Mouse (Mus musculus) ES-CJ7 (cell line): ENCODE measurements around the gene Hcrtr1.

Source experiments
- DNase-seq: peaks from one replicate; pipeline ENCODE4 v3.0.0; 2011; ENCODE audit warnings: low read depth, low spot score

Hcrtr1 gene

GRCm38 (mm10) chr4:130167814-130168213 lies 28.7 kb upstream of the Hcrtr1 start:
- DNase-seq: no peak

DNA sequence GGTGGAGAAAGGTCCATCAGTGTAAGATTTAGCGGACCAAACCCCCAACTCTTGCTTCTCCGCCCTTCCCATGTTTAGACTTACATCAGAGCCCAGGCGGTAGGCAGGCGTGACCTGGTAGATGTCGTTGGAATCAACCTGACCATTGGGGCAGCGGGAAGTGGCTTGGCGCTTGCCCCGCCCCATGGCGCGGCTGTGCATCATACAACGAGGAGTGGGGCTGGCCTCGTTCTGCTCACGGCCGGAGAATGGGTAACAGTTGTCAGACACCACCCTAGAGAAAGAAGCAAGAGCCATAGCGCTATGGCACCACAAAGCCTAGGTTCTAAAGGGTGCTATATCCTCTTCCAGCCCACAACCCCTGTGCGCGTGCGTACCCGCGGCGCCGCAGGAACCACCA lies 28.2 kb upstream of the Hcrtr1 start:
- no peak for DNase-seq

DNA sequence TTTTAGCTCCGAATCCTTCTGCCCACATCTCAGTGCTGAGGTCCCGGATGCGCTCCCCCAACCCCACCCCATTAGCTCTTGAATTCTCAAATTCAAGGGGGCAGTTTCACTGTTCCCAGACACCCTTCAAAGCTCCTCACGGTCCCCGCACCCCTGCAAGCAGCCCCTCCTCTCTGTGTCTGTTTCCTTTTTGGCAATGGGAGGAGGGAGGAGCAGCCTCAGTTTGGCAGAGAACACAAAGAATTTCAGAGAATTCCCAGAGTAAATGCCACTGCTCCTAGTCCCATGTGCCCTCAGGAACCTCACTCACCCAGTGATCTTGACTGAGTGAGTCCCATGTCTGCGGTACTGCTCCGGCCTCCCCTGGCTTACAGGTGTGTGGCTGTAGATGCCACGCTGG lies 27.4 kb upstream of the Hcrtr1 start:
- DNase-seq: no peak

GRCm38 (mm10) chr4:130166061-130166460 lies 26.9 kb upstream of the Hcrtr1 start:
- DNase-seq: no peak

DNA sequence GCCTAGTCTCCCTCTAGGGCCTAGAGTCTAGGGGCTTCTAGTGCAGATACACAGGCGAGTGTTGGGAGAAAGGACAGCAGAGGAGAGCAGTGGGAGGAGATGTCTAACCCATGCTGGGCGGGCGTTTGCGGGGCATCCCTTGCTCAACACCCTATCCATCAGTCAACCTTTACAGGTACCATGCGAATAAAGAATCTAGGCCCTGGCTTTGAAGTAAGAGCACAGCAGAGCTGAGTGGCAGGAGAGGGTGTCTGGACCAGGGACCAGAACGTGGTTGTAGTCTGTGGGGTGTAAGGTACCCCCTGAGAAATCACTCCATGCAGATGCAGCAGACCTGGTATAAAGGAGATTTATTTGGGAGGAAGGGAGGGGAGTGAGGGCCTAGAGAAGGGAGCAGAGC lies 25.0 kb upstream of the Hcrtr1 start:
- no peak for DNase-seq

DNA sequence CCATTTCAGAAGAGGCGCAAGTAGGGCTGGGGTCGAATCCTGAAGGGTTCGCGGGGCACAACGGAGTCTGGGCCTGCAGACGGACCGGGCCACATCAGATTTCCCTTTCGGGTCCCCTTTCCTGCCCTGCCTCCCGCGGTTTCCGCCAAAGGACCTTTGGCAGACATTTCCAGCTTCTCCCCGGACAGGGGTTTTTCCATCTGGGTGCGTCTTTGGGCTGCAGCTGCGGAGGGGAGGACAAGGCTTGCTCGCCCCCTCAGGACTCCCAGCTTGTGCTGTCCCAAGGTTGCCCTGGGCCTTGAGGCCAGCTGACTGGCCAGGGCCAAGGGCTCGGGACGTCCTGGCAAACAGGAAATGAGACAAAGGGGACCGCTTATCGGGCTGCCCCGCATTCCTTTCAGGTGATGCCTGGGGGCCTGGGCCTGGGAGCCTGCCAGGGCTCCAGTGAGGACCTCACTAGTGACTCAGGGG lies 24.3 kb upstream of the Hcrtr1 start:
- DNase-seq: no peak

DNA sequence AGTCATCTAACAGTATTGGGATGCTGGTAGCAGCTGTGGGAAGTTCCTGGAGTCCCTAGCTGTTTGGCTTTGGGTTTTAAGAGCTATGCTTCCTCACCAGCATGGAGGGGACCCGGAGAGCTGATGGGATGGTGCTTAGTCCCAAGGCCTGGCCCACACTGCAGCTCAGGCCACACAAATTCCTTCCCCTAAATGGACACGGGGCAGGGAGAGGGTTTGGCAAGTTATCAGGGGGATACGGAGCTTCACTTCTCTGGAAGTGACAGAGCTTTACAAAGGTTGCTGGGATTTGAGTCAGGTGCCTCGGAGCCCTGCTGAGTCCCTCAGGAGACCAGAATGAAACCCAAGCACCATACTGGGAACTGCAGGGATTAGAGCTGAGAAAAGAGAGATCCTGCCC lies 22.2 kb upstream of the Hcrtr1 start:
- no peak for DNase-seq

GRCm38 (mm10) chr4:130156812-130157371 lies 17.7 kb upstream of the Hcrtr1 start:
- DNase-seq: no peak

- no peak for DNase-seq
Observed at GRCm38 (mm10) chr4:130154250-130154649, 15.1 kb upstream of the Hcrtr1 start.

DNA sequence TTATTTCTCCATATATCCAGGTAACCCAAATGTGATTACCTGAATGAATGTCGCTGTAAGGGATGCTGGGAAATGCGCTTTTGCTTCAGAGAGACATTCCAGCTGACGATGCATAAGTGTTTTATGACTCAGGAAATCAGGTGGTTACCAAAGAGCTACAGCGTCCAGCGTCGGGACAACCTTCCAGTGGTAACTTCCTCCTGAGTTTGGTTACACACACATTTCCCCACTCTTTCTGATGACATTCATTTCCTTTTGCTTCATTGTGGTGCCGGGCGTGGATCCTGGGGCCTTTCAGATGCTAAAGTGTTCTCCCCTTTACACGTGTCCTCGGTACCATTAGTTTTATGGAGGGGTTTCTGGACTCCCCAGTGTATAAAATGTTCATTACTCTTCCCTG lies 9.2 kb upstream of the Hcrtr1 start:
- no peak for DNase-seq

GRCm38 (mm10) chr4:130141786-130142185 lies 2.6 kb upstream of the Hcrtr1 start:
- DNase-seq: no peak

GRCm38 (mm10) chr4:130140992-130141402 lies 1.8 kb upstream of the Hcrtr1 start:
- no peak for DNase-seq

DNA sequence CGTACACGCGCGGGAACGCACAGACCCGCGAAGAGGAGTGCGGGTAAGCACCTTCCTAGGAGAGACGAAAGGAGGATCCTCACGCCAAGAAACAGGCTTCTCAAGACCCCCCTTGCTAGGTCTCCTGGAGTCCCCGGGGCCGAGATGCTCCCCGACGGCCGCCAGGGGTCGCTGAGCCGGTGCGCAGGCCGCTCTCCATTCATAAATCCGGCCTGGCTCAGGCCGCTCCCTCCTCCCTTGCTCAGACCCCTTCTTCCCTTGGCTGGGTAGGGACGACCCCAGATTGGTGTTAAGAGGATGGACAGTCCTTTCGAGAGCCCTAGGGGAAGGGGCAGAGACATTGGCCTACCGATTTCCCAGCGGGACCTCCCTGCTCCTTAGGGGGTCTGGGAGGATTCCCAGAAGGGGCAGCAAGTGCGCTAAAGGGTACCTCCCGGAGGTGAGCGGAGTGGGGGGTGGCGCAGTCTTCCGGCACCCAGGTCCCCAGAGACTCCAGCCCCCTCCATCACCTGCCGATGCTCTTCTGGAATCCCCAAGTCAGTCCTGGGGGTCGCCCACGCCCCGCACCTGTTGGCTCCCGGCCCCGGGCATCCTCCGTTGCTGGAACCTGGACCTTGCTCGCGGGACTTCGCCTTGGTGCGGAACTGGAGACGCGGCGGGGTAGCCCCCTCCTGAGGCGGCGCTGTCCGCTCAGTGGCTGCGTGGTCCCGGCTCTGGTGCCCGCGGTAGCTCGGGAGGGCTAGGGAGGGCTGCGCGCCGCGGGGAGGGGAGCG lies 532 bp downstream of the Hcrtr1 start:
- peak; percentile 81 for DNase-seq

GRCm38 (mm10) chr4:130133399-130133798 lies 5.8 kb downstream of the Hcrtr1 start:
- no peak for DNase-seq

- no peak for DNase-seq
Observed at GRCm38 (mm10) chr4:130131448-130132105, 7.6 kb downstream of the Hcrtr1 start.

DNA sequence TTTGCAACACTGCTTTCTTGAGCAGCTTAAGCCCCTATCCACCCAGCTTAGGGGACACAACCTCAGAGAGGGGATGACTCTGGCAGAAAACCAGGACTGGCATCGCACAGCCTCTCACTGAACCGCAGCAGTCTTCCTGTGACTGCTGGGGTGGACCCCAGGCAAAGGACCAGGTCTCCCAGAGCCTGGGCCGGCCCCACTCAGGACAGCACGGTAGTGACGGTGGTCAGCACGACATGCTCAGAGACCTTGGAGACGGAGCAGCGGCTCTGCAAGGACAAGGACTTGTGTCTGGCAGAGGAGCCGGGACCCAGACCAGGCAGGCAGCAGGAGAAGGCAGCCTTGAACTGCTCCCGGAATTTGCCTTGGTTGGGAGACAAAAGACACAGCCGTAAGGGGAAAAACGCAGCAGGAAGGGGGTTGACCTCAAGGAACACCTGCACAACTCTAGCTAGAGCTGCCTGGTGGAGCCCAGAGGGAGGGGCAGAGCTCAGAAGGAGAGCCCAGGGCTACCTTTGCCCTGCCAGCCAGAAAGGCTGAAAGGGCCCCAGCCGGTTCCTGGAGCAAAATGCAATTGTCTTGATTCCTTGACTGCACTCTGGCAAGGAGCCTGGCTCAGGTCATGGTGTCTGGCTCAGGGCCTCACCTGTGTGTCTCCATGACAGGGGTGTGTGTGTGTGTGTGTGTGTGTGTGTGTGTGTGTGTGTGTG lies 8.4 kb downstream of the Hcrtr1 start:
- peak; percentile 34 for DNase-seq

DNA sequence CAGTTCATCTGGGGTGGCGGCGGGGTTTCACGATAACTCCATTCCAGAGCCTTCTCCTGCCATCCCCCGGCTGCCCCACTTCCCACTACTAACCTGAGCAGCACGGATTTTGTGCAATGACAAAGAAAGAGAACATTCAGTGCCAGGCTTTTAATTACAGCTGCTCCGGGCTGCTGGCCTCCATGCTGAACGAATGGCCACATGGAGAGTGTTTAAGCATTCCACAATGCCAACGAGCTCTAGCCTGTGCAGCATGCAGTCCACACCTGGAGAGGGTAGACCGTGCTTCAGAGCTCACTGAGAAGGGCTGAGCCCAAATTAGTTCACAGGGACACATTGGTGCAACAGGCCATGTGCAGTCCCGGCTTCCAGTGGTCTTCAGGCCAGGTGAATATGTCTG lies 9.1 kb downstream of the Hcrtr1 start:
- no peak for DNase-seq

GRCm38 (mm10) chr4:130128907-130129306 lies 10.3 kb downstream of the Hcrtr1 start:
- no peak for DNase-seq

DNA sequence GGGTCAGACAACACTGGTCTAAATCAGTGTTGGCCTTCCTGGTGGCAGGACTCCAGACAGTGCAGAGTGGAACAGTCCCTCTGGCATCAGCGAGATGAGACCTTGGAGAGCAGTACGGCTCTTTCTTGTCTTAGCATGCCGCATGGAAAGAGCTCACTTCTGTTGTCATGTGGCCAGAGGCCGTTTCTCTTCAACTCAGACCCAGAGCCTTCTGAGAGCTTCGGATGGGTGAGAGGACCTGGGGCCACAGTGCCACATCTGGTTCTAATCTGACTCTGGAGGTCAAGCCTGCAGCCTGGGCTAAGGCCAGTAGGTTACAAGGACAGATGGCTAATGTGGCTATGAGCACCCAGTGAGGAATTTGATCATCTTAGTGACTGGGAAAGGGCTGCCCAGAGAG lies 13.2 kb downstream of the Hcrtr1 start:
- no peak for DNase-seq

GRCm38 (mm10) chr4:130125164-130125563 lies 14.0 kb downstream of the Hcrtr1 start:
- DNase-seq: no peak

- DNase-seq: no peak
Observed at GRCm38 (mm10) chr4:130124110-130124509, 15.0 kb downstream of the Hcrtr1 start.

DNA sequence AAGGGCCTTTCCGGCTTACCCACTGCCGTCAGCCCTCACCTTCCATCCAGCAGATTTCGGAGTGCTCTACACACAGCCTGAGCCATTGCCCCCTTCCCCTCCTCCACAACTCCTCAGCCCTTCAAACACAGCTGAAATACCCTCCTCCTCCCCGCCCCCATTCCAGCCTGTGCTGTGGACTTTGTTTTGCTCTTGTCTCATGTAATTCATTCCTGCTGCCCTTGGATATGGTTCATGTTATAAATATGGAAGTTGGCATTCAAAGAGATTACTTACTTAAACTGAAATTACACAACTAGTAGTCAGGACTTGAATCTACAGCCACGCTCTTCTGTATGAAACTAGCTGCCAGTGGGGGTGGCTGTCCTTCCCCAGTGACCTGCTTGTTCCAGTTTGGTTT lies 16.1 kb downstream of the Hcrtr1 start:
- DNase-seq: no peak
